Mouse (Mus musculus): Measurements from ENCODE around the gene Tcf23.

- TF ChIP-seq POLR2A (IDR thresholded peaks at IDR 0.05; ENCODE audit: extremely low read depth, insufficient read depth, low read length): peak; percentile 97
- peak; percentile 88 for TF ChIP-seq CTCF (IDR thresholded peaks at IDR 0.05; ENCODE audit: low read depth, low read length)
These were observed 47.0 kb upstream of the Tcf23 start, which contains the start of gene Khk for GRCm38 (mm10) chr5:30921256-30922033.
